Mouse (Mus musculus) forebrain, embryonic 11.5 days (tissue): ENCODE measurements around the gene Lck. TPM values are rescaled to one million over a fixed set of nuclear protein-coding genes. Genes with fewer than 3 reads are reported as not detected.

Experiments
- ATAC-seq: fragments of 200-750 bp; cut with Nextera tagmentation; replicated peaks from 2 replicates; pipeline ENCODE4 v1.8.0; 2017; ENCODE audit warnings: moderate TSS enrichment; ENCODE audit not compliant: low FRiP score
- DNase-seq: peaks from one replicate; pipeline ENCODE4 v3.0.0-alpha.2; 2017; ENCODE audit warnings: low spot score
- H3K27ac ChIP-seq: fragments of 300-500 bp; sonication (generic); 2 replicates; pipeline ENCODE4 v1.5.1; 2014; ENCODE audit warnings: low read depth, low read length
- H3K27me3 ChIP-seq: fragments of 300-500 bp; sonication (generic); 2 replicates; pipeline ENCODE4 v1.6.1; 2014; ENCODE audit warnings: mild to moderate bottlenecking, low read length, mixed read lengths; ENCODE audit not compliant: control insufficient read depth, insufficient read depth
- H3K36me3 ChIP-seq: fragments of 300-500 bp; sonication (generic); 2 replicates; pipeline ENCODE4 v1.6.1; 2014; ENCODE audit warnings: mild to moderate bottlenecking, low read length, moderate library complexity, mixed read lengths; ENCODE audit not compliant: control insufficient read depth, insufficient read depth
- H3K4me1 ChIP-seq: fragments of 300-500 bp; sonication (generic); replicated peaks from 2 replicates; pipeline ENCODE4 v1.6.1; 2014; ENCODE audit warnings: low read length, mixed read lengths; ENCODE audit not compliant: control insufficient read depth, insufficient read depth
- H3K4me2 ChIP-seq: fragments of 300-500 bp; sonication (generic); 2 replicates; pipeline ENCODE4 v1.6.1; 2014; ENCODE audit warnings: low read depth, mild to moderate bottlenecking, low read length, moderate library complexity, mixed read lengths; ENCODE audit not compliant: severe bottlenecking
- H3K4me3 ChIP-seq: fragments of 300-500 bp; sonication (generic); 2 replicates; pipeline ENCODE4 v1.5.1; 2014; ENCODE audit warnings: low read depth, low read length
- H3K9ac ChIP-seq: fragments of 300-500 bp; sonication (generic); 2 replicates; pipeline ENCODE4 v1.6.1; 2014; ENCODE audit warnings: low read length
- H3K9me3 ChIP-seq: fragments of 300-500 bp; sonication (generic); 2 replicates; pipeline ENCODE4 v1.6.1; 2016; ENCODE audit warnings: low read length, mixed read lengths; ENCODE audit not compliant: control insufficient read depth
- WGBS: fragments of 180-500 bp; shearing (Covaris S2); extraction: QIAGEN DNeasy Blood & Tissue Kit; methylation state at CpG from one replicate; pipeline ENCODE4 v1.1.7; 2014; 5-methylcytosine and 5-hydroxymethylcytosine counted together
- polyA plus RNA-seq: library from polyadenylated mRNA; unstranded; fragments of >200 nt; fragmentation: Nextera tagmentation; extraction: Ambion mirVana; gene quantifications from 2 replicates; pipeline ENCODE4 v1.2.1, GENCODE M21; 2014

The Lck gene
- 11.5 and 13.8 TPM in 2 replicates for polyA plus RNA-seq

- H3K36me3 ChIP-seq, result no peaks in the 10 kb centered on the region
- DNase-seq, result no peak
- H3K4me1 ChIP-seq, result no peaks in the 10 kb centered on the region
- no peak within 1 kb of the TSS for H3K27ac ChIP-seq
- WGBS, result 89% methylated on average over 8 of the region's 8 CpGs
- no peak within 1 kb of the TSS for H3K9ac ChIP-seq
- no peaks in the 10 kb centered on the region for H3K9me3 ChIP-seq
- H3K4me2 ChIP-seq, result no peak within 1 kb of the TSS
- no peak within 1 kb of the TSS for H3K4me3 ChIP-seq
- ATAC-seq, result no peak
- no peaks in the 10 kb centered on the region for H3K27me3 ChIP-seq
Observed at GRCm38 (mm10) chr4:129573430-129573829, at the start of gene Lck. Gene Lck (minus strand): TSS chr4:129573641.

DNA sequence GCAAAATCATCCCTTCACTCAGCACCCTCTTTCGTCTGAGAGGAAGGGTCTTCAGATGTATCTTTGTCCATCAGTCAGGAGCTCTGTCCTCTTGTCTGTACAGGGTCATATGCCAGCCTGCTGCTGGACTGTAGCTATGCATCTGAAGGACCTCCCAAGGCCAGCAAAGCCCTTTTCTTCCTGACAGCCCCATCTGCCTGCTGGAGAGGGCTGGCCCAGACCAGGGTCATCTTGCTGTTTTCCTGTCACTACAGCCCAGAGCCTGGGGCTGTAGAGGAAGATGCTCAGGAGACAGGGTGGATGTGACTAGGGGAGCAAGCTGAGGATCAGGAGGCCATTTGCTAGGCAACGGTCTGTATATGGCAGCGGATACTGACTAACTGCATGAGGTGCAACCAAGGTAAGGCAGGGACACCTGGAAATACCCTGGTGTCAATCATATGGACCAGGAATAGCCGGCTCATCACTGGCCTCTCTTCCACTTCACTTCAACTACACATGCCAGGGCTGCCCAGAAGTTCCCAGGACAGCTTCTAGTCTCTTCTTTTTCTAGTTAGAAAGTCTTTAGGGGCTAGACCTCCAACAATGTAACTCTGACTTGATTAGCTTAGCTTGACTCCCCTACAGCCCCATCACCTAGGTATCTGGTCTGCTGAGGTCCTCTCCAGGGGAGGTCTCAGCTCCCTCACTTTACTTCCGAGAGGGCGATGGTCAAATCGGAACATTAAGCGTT is 49.5 kb upstream of the Lck start:
- H3K4me2 ChIP-seq, result peak overlapping the region; percentile 79
- peak overlapping the region; percentile 77 for H3K9ac ChIP-seq
- ATAC-seq, result no peak
- H3K27me3 ChIP-seq, result no peaks in the 10 kb centered on the region
- H3K36me3 ChIP-seq, result no peaks in the 10 kb centered on the region; the same call in 1 of the 2 replicates
- DNase-seq, result no peak
- peaks cover 31% of the 10 kb centered on the region for H3K4me1 ChIP-seq
- WGBS, result 23% methylated on average over 8 of the region's 8 CpGs
- H3K4me3 ChIP-seq, result peak overlapping the region; percentile 55
- no peaks in the 10 kb centered on the region for H3K9me3 ChIP-seq
- H3K27ac ChIP-seq, result no peak overlapping the region; the same call in 1 of the 2 replicates

DNA sequence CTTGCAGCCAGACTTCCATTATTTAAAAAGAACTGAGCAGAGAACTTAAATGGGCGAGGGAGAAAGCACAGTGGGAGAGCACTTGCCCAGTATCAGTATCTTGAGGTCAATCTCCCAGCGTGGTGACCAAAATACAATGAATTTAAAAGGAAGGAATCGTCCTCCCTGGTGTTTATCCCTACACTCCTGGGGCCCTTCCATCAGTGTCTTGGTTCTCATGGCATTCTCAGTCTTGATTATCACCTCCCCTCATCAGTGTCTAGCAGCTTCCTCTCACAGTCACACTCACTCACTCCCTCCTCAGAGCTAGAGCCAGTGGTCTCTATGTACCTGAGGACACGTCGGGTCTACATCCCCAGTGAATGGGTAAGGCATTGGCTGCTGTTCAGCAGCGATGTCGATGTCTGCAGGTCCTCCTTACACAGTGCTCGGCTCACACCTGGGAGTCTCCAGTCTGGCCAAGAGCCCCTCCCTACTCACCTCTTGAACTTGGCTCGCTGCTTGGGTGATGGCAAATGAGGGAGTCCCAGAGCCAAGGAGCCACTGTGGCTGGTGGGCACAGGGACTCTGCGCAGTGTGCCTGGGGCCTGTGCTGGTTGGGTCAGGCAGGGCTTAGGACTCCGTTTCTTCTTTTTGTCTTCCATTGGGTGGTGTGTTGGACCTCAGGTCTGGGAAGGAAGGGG is 48.8 kb upstream of the Lck start:
- 76% methylated on average over 11 of the region's 11 CpGs for WGBS
- Histone ChIP-seq H3K36me3 (no peaks in the 10 kb centered on the region; the same call in 1 of the 2 replicates), H3K9ac (no peak overlapping the region), H3K4me2 (peak overlapping the region; percentile 79; the same call in 1 of the 2 replicates), H3K4me3 (no peak overlapping the region), H3K9me3 (no peaks in the 10 kb centered on the region), H3K27ac (no peak overlapping the region), H3K27me3 (no peaks in the 10 kb centered on the region), H3K4me1 (peaks cover 31% of the 10 kb centered on the region)
- no peak for ATAC-seq
- no peak for DNase-seq

GRCm38 (mm10) chr4:129621283-129621841 is 47.9 kb upstream of the Lck start:
- no peak for ATAC-seq
- H3K27me3 ChIP-seq, result no peaks in the 10 kb centered on the region
- no peak overlapping the region for H3K4me2 ChIP-seq
- no peaks in the 10 kb centered on the region for H3K9me3 ChIP-seq
- peaks cover 31% of the 10 kb centered on the region for H3K4me1 ChIP-seq
- no peak for DNase-seq
- H3K36me3 ChIP-seq, result no peaks in the 10 kb centered on the region
- no peak overlapping the region for H3K9ac ChIP-seq
- no peak overlapping the region for H3K4me3 ChIP-seq
- WGBS, result 88% methylated on average over 8 of the region's 8 CpGs
- no peak overlapping the region for H3K27ac ChIP-seq

DNA sequence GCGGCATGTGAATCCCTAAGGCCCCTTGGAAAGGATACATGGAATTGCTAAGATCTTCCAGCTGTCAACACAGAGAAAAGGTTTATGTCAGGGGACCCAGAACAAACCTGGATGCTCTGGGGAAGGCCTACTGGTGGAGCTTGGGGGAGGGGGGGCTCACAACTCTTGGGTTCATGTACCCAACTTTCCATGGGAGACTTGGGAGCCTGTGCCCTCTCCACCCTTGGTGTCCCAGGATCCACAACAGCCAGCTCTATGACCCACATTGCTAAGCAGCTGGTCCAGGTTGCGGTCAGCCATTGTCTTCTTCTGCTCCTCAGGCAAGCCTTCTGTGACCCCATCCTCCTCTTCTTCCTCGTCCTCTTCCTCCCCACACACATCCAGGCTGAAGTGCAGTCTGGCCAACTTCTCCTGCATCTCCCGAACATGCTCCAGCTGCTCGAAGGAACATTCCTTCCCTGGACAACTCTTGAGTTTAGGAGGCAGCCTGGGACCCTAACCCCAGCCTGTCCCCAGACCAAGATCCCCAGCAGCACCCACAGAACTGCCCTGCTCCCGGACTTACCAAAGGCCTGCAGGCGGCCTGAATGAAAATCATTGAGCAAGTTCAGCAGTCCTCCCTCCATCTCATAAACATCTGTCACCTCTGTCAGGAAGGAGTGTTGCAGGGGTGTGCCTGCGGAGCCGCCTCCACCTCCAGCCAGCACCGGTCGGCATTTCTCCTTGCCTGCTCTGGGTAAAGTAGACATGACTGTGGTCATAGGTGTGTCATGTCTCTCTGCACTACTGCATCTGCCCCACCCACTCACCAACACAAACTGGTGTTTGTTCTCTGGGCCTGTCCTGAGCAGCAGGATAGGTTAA is 47.2 kb upstream of the Lck start:
- H3K9me3 ChIP-seq, result no peaks in the 10 kb centered on the region
- ATAC-seq (no peak), DNase-seq (no peak)
- H3K4me2 ChIP-seq, result no peak overlapping the region
- H3K4me3 ChIP-seq, result no peak overlapping the region
- H3K27ac ChIP-seq, result no peak overlapping the region
- H3K36me3 ChIP-seq, result peaks cover 3% of the 10 kb centered on the region; the same call in 1 of the 2 replicates
- H3K4me1 ChIP-seq, result peaks cover 31% of the 10 kb centered on the region
- H3K27me3 ChIP-seq, result no peaks in the 10 kb centered on the region
- 90% methylated on average over 11 of the region's 11 CpGs for WGBS
- H3K9ac ChIP-seq, result no peak overlapping the region

DNA sequence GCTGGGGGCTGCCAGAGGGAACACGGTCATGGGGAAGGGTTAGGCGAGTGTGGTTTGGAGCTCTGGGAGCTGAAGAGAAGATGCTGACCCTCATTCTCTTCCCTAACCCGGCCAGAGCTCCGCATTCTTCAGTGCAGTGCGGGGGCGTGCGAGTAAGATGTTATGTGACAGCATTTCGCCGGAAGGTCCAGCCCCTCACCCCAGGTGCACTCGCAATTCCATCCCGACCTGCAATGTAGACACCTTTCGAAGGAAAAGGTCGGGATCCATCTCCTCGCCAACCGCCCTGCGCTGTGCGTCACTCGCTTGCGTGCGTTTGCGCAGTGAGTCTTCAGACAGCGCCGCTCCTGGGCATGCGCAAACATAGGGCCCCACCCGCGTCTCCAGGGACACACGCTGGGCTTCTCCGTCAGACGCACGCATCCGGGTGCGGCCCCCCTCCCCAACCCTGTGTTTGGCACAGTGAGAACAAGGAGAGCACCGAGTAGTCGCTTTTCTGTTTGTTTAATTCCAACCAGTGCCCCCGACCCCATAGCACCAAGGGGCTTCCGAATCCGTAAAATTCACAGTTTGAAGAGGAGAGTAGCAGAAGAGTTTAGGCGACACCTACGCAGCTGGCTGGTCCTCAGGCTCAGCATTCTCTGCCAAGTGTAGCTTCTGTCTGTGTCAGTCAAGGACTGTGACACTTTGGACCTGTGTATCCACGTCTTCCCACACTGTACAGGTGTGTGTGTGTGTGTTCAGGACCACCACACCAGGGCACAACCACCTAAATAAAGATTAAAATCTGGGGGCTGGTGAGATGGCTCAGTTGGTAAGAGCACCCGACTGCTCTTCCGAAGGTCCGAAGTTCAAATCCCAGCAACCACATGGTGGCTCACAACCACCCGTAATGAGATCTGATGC is 45.6 kb upstream of the Lck start, which contains the start of gene Iqcc:
Gene Iqcc, minus strand, starts transcription at position 314 of the 906 bp plus-strand sequence.
- Histone ChIP-seq H3K4me2 (peak within 1 kb of the TSS; percentile 93), H3K9ac (peak within 1 kb of the TSS; percentile 90), H3K9me3 (no peaks in the 10 kb centered on the region), H3K4me1 (peaks cover 16% of the 10 kb centered on the region), H3K4me3 (peak within 1 kb of the TSS; percentile 65), H3K27ac (peak within 1 kb of the TSS; percentile 59), H3K36me3 (peaks cover 3% of the 10 kb centered on the region; the same call in 1 of the 2 replicates), H3K27me3 (no peaks in the 10 kb centered on the region)
- peak; percentile 95 for DNase-seq
- WGBS, result 5% methylated on average over 43 of the region's 44 CpGs
- ATAC-seq, result peak; percentile 89

DNA sequence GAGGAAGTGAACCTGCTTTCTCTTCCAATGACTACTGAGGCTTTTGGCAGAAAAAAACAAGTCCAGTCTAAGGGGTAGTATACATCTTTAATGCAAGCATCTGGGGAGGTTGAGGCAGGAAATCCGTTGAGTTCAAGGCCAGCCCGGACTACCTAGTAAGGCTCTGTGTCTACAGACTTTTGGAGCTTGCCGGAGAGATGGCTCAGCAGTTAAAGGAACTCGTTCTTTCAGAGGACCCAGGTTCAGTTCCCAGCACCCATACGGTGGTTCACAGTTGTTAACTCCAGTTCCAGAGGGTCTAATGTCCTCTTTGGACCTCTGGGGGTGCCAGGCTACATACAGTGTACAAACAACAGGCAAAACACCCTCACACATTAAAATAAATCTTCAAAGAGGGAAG is 44.6 kb upstream of the Lck start:
- WGBS, result 98% methylated on average over 5 of the region's 5 CpGs
- Histone ChIP-seq H3K27me3 (no peaks in the 10 kb centered on the region), H3K4me3 (peak overlapping the region; percentile 65), H3K27ac (no peak overlapping the region), H3K9ac (peak overlapping the region; percentile 90), H3K36me3 (peaks cover 3% of the 10 kb centered on the region; the same call in 1 of the 2 replicates), H3K9me3 (no peaks in the 10 kb centered on the region), H3K4me1 (peaks cover 11% of the 10 kb centered on the region), H3K4me2 (peak overlapping the region; percentile 93)
- DNase-seq (no peak), ATAC-seq (no peak)
